Mouse (Mus musculus): Measurements from ENCODE around the gene Cdyl. TPM values are rescaled to one million over a fixed set of nuclear protein-coding genes. Genes with fewer than 3 reads are reported as not detected.

Cdyl gene
- polyA plus RNA-seq, 1 experiment from 2014 or later, result 18.8 TPM

DNA sequence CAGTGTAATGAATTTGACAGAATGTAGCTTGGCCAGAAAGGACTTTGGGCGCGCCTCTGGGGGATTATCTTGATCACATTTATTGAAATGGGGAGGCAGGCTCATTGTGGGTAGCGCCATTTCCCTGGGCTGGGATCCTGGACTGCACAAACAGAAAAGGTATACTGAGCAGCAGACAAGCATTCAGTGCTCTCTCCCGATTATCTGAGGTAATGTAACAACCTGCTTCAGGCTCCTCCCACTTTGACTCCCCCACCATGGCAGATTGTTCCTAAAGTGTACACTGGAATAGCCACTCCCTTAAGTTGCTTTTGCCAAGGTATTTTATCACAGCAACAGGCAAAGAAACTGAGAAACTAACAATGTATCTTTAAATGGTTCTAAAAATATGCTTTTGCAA is 58.0 kb downstream of the Cdyl start:
- WGBS, result 82% methylated on average over 4 of the region's 4 CpGs
- H3K4me3 ChIP-seq, result no peak overlapping the region
- H3K4me1 ChIP-seq, result no peaks in the 10 kb centered on the region

DNA sequence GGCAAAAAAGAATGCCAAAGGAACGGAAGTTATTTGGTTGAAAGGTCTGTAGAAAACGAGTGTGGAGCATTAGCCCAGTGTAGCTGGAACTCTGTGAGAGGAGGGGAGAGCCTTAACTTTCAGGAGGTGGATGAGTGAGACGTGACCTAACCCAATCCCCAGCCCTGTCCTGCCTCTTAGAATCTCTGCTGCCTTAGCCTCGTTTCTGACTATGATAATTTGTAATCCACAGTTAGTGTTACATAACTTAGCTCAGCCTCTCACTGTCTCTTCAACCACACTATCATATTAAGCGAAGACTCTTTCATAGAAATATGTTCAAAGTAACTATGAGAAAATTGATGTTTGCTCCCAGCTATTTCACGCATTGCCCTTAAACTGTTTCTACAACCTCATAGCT is 59.9 kb downstream of the Cdyl start:
- Histone ChIP-seq H3K4me1 (no peaks in the 10 kb centered on the region), H3K27ac (no peak overlapping the region), H3K36me3 (no peaks in the 10 kb centered on the region), H3K9ac (no peak overlapping the region), H3K4me3 (no peak overlapping the region), H3K9me3 (no peaks in the 10 kb centered on the region), H3K4me2 (replicated peaks) (no peak overlapping the region), H3K27me3 (no peaks in the 10 kb centered on the region)
- no peak for ATAC-seq (ENCODE audit: insufficient number of reproducible peaks, insufficient read depth, low FRiP score, low TSS enrichment)
- WGBS, result 82% methylated on average over 6 of the region's 6 CpGs

More for the DNA sequence above, 58.0 kb downstream of the Cdyl start:
- no peak for ATAC-seq (ENCODE audit: insufficient number of reproducible peaks, insufficient read depth, low FRiP score, low TSS enrichment)
- H3K36me3 ChIP-seq, result no peaks in the 10 kb centered on the region
- H3K27me3 ChIP-seq, result no peaks in the 10 kb centered on the region
- no peak overlapping the region for H3K27ac ChIP-seq
- H3K4me2 ChIP-seq (replicated peaks), result no peak overlapping the region
- no peaks in the 10 kb centered on the region for H3K9me3 ChIP-seq
- H3K9ac ChIP-seq, result no peak overlapping the region

DNA sequence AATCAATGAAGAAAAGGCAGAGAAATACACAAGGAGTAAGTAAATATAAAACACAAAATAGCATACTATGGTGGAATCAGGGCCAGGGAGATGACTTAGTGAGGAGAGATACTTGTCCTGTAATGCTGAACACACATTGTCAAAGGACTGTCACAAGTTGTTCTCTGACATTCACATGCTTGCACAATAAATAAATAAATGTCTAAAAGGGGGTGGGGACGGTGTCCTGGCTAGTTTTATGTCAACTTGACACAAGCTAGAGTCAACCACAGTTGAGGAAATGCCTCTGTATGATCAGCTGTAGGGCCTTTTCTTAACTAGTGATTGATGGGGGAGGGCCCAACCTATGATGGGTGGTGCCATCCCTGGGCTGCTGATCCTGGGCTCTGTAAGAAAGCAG is 63.4 kb downstream of the Cdyl start:
- WGBS, result 71% methylated on average over 1 of the region's 1 CpGs
- no peaks in the 10 kb centered on the region for H3K36me3 ChIP-seq
- H3K9ac ChIP-seq, result no peak overlapping the region
- no peaks in the 10 kb centered on the region for H3K4me1 ChIP-seq
- no peak overlapping the region for H3K27ac ChIP-seq
- H3K4me2 ChIP-seq (replicated peaks), result no peak overlapping the region
- no peaks in the 10 kb centered on the region for H3K27me3 ChIP-seq
- H3K9me3 ChIP-seq, result no peaks in the 10 kb centered on the region
- ATAC-seq (ENCODE audit: insufficient number of reproducible peaks, insufficient read depth, low FRiP score, low TSS enrichment), result no peak
- H3K4me3 ChIP-seq, result no peak overlapping the region

DNA sequence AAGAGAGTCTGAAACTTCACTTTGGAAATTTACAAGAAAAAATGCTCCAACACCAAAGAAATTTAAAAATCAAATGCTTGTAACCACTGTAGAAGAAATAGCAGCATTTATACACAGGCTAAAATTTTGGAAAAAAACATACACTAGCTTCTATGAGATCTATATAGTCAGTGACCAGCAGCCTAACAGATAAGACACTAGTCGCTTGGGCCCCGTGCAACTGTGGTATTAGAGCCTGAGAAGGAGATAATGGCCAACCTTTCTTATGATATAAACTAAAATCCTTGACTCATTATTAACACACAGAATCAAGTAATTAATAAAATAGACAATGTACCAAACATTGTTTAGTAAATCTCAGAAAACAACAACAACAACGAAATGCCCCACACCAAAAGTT is 66.4 kb downstream of the Cdyl start:
- Histone ChIP-seq H3K4me2 (replicated peaks) (no peak overlapping the region), H3K4me1 (no peaks in the 10 kb centered on the region), H3K4me3 (no peak overlapping the region), H3K27me3 (no peaks in the 10 kb centered on the region), H3K27ac (no peak overlapping the region), H3K9me3 (no peaks in the 10 kb centered on the region), H3K36me3 (no peaks in the 10 kb centered on the region), H3K9ac (no peak overlapping the region)
- no peak for ATAC-seq (ENCODE audit: insufficient number of reproducible peaks, insufficient read depth, low FRiP score, low TSS enrichment)
- 94% methylated on average over 3 of the region's 3 CpGs for WGBS

DNA sequence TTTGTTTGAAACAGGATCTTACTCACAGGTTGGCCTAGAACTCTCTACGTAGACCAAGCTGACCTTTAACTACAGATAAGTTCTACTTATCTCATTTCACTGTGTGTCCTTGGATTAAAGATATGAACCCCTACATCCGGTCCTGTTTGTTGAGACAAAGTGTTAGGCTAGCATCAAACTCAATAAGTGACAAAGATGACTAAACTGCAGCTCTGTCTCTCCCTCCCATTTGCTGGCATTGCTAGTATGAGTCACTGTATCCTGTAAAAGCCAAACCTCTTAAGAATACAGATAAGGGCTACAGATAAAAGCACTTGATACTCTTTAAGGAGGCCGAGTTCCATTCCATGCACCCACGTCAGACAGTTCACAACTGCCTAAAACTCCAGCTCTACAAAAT is 72.5 kb downstream of the Cdyl start:
- no peak for ATAC-seq (ENCODE audit: insufficient number of reproducible peaks, insufficient read depth, low FRiP score, low TSS enrichment)
- no peaks in the 10 kb centered on the region for H3K4me1 ChIP-seq
- no peaks in the 10 kb centered on the region for H3K9me3 ChIP-seq
- no peaks in the 10 kb centered on the region for H3K36me3 ChIP-seq
- no peak overlapping the region for H3K4me3 ChIP-seq
- H3K27me3 ChIP-seq, result no peaks in the 10 kb centered on the region
- no peak overlapping the region for H3K4me2 ChIP-seq (replicated peaks)
- WGBS, result 92% methylated on average over 4 of the region's 4 CpGs
- H3K27ac ChIP-seq, result no peak overlapping the region
- H3K9ac ChIP-seq, result no peak overlapping the region

DNA sequence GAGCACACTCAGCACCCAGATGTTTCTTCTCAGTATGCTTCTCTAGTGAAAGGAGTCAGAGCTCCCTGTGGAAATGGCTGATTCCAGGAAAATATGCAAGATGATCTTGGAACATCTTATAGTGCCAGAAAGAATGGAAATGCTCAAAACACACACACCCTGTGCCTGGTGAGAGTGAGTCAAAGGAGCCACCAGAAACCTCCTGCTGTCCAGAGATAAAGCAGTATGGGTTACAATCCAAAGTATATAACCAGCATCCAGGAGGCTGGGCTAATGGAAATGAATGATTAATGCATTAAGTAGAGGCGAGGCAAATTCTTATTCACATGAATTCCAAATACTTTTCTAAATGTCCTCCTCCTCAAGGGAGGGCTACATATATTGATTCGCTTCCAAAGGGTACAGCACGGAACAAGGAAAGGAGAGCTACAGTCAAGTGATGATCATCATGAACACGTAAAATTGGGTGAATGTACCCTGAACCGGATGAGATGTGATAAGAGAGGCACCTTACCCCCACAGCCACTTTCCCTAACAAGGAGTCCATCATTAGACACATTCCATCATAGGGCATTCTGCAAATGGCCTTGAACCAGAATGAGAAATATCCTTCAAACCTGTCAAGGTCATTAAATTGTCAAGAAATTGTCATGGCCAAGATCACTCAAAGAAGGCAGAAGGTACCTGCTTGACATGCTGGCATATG is 73.4 kb downstream of the Cdyl start:
- whole genome bisulfite sequencing, result 88% methylated on average over 5 of the region's 5 CpGs
- H3K9me3 ChIP-seq, result no peaks in the 10 kb centered on the region
- ATAC-seq (ENCODE audit: insufficient number of reproducible peaks, insufficient read depth, low FRiP score, low TSS enrichment), result no peak

DNA sequence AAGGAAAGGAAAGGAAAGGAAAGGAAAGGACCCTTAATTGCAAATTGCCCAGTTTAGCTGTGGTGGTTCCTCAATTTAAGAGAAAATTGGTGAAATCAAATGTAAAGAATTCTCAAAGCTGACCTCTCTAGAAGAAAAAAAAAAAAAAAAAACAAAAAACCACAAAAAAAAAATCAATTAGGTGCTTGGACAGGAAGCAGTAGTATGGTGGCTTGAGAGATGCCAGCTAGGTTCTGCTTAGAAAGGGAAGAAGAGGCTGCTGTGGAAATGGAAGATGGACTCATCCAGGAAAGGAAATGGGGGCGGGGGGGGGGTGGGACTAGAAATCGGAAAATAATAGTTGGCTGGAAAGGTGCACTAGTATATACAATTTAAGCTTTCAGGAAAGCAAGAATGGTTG is 77.9 kb downstream of the Cdyl start:
- Histone ChIP-seq H3K27me3 (peaks cover 28% of the 10 kb centered on the region), H3K4me3 (no peak overlapping the region), H3K9me3 (no peaks in the 10 kb centered on the region), H3K36me3 (no peaks in the 10 kb centered on the region), H3K9ac (no peak overlapping the region), H3K4me1 (peaks cover under 1% of the 10 kb centered on the region), H3K27ac (no peak overlapping the region), H3K4me2 (replicated peaks) (no peak overlapping the region)
- ATAC-seq (ENCODE audit: insufficient number of reproducible peaks, insufficient read depth, low FRiP score, low TSS enrichment), result no peak
- 9% methylated on average over 2 of the region's 2 CpGs for WGBS

More for the DNA sequence above, 73.4 kb downstream of the Cdyl start:
- no peak overlapping the region for H3K9ac ChIP-seq
- no peaks in the 10 kb centered on the region for H3K36me3 ChIP-seq
- no peaks in the 10 kb centered on the region for H3K4me1 ChIP-seq
- no peak overlapping the region for H3K4me2 ChIP-seq (replicated peaks)
- no peak overlapping the region for H3K27ac ChIP-seq
- H3K27me3 ChIP-seq, result peaks cover under 1% of the 10 kb centered on the region
- H3K4me3 ChIP-seq, result no peak overlapping the region

DNA sequence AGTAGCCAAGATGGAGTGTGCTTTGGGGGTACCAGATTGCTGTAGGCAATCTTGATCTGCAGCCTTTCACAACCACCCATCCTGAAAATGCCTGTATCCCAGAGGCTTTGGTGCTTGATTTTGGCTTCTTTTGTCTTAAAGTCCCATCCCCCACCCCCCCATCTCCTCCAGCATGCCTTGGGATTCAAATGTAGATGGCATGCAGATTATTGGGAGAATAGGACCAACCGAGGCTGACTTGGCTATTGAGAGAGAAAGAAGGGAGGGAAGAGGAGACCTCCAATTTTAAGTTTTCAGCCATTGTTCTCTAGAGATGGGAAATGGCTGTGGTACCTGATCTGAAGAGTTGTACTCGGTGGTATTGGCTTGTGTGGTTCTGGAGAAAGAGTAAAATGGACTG is 78.6 kb downstream of the Cdyl start:
- peaks cover 7% of the 10 kb centered on the region for H3K4me1 ChIP-seq
- no peaks in the 10 kb centered on the region for H3K9me3 ChIP-seq
- no peak overlapping the region for H3K27ac ChIP-seq
- no peak overlapping the region for H3K9ac ChIP-seq
- no peak overlapping the region for H3K4me3 ChIP-seq
- WGBS, result 9% methylated on average over 2 of the region's 2 CpGs
- no peaks in the 10 kb centered on the region for H3K36me3 ChIP-seq
- peaks cover 28% of the 10 kb centered on the region for H3K27me3 ChIP-seq
- no peak for ATAC-seq (ENCODE audit: insufficient number of reproducible peaks, insufficient read depth, low FRiP score, low TSS enrichment)
- no peak overlapping the region for H3K4me2 ChIP-seq (replicated peaks)

DNA sequence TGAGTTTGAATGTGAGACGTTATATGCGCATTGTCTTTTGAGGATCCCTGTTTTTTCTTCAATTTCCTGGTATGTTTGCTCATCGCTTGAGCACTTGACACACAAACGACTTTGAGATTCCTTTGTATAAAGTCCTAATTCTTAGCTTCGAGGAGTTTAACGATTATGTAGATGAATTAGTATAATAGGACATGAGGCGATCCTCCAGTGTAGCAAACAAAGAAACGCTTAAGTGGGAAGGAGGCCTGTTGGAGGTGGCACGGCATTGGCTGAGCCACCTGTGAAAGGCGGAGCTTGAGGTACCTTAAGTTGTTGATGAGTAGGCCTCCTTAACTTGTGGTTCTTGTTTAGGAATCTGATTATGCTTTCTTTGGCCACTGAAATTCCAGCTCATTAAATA is 79.8 kb downstream of the Cdyl start:
- H3K9me3 ChIP-seq, result no peaks in the 10 kb centered on the region
- peaks cover 10% of the 10 kb centered on the region for H3K4me1 ChIP-seq
- H3K27ac ChIP-seq, result no peak overlapping the region
- no peak overlapping the region for H3K4me2 ChIP-seq (replicated peaks)
- ATAC-seq (ENCODE audit: insufficient number of reproducible peaks, insufficient read depth, low FRiP score, low TSS enrichment), result no peak
- peaks cover 28% of the 10 kb centered on the region for H3K27me3 ChIP-seq
- H3K36me3 ChIP-seq, result no peaks in the 10 kb centered on the region
- no peak overlapping the region for H3K4me3 ChIP-seq
- 11% methylated on average over 10 of the region's 10 CpGs for WGBS
- no peak overlapping the region for H3K9ac ChIP-seq

DNA sequence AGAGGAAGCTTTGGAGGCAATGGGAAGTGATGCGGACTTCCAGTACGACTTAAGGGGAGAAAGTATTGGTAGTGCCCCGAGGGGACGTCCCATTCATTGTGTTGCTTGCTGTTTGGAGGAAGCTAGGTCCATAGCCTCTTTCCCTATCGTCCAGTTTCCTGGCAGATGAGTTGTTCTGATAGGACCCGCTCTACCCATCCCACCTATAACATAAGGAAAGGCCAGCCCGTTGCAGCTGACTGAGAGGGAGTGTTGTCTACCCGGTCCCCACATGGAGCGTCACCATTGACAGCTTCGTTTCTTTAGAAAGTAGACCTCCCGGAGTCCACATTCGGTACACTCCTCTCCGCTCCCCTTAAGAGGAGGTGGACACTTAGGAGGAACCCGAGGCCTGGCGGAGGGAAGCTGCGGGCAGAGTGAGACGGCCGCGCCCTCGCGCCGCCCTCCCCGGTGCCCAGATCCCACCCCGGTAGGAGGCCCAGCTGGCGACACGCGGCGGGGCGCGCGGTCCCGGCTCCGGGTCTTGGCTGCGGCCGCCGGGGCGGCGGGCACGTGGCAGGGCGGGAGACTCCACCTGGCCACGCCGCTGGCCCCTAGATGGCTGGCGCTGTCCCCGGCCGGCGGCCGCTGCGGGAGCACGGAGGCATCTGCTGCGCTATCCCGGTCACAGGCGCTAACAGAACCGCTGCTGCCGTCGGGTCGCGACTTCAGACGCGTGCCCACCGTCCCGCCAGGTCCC is 80.8 kb downstream of the Cdyl start:
- Histone ChIP-seq H3K9me3 (no peaks in the 10 kb centered on the region), H3K27ac (no peak overlapping the region), H3K36me3 (no peaks in the 10 kb centered on the region), H3K4me3 (peak overlapping the region; percentile 92), H3K4me1 (peaks cover 10% of the 10 kb centered on the region), H3K27me3 (peaks cover 28% of the 10 kb centered on the region), H3K9ac (no peak overlapping the region; the same call in 1 of the 2 replicates), H3K4me2 (replicated peaks) (peak overlapping the region; percentile 52)
- ATAC-seq (ENCODE audit: insufficient number of reproducible peaks, insufficient read depth, low FRiP score, low TSS enrichment), result peak; percentile 63
- WGBS, result 1% methylated on average over 61 of the region's 61 CpGs

DNA sequence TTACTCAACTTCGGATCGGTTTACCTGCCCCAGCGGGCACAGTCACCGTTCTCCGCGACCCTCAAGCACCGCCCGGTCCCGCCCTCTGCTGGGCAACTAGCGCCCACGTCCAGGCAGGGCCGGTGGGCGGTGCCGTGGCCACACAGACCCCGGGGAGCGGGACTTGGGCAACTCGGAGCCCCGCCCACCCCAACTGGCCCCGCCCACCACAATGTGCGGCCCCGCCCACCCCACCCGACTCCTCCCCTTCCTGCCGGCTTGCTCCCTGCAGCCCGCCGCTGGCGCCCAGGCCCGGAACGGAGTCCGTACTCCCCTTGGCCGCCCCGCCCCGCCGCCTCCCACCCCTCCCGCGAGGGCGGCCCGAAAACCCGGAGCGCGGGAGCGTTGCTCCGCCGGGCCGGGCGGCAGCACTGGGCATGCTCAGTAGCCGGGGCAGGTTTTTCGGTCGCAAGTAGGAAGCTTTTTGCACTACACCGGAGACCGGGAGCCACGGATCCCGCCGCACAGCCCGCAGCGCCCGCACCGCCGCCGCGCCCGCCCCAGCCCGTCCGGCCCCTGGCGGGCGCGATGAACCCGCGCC is 81.5 kb downstream of the Cdyl start:
- Histone ChIP-seq H3K27ac (peak overlapping the region; percentile 87), H3K27me3 (peaks cover 28% of the 10 kb centered on the region), H3K4me2 (replicated peaks) (peak overlapping the region; percentile 52), H3K4me3 (peak overlapping the region; percentile 92), H3K4me1 (peaks cover 10% of the 10 kb centered on the region), H3K36me3 (no peaks in the 10 kb centered on the region), H3K9me3 (no peaks in the 10 kb centered on the region), H3K9ac (peak overlapping the region; percentile 88)
- WGBS, result under 1% methylated on average over 67 of the region's 68 CpGs
- ATAC-seq (ENCODE audit: insufficient number of reproducible peaks, insufficient read depth, low FRiP score, low TSS enrichment), result peak; percentile 94
